Mouse (Mus musculus): ENCODE results near the gene Mbnl2. TPM values are rescaled to one million over a fixed set of nuclear protein-coding genes. Genes with fewer than 3 reads are reported as not detected.

Gene Mbnl2
- polyA plus RNA-seq, 1 experiment = 41.7 TPM

- whole genome bisulfite sequencing = 92% methylated on average over 4 of the region's 4 CpGs
- Histone ChIP-seq H3K27ac (ENCODE audit: insufficient read depth, low read depth, low read length) (no peak overlapping the region), H3K36me3 (ENCODE audit: control insufficient read depth, insufficient read depth, low read length) (peaks cover 10% of the 10 kb centered on the region), H3K4me1 (ENCODE audit: control insufficient read depth, insufficient read depth, insufficient read length, low read length) (peaks cover 2% of the 10 kb centered on the region; the same call in 1 of the 2 replicates), H3K4me3 (ENCODE audit: low read depth, low read length) (no peak overlapping the region), H3K27me3 (ENCODE audit: control insufficient read depth, insufficient read depth, low read length) (no peaks in the 10 kb centered on the region)
- TF ChIP-seq POLR2A (IDR thresholded peaks at IDR 0.05; ENCODE audit: low read depth, low read length) = no peak
- no peak for TF ChIP-seq CTCF (IDR thresholded peaks at IDR 0.05; ENCODE audit: extremely low read depth, insufficient read length, insufficient replicate concordance, low read depth, low read length)
Observed at GRCm38 (mm10) chr14:120349332-120349731, 73.9 kb downstream of the Mbnl2 start.

- 66% methylated on average over 14 of the region's 14 CpGs for WGBS
- no peak for TF ChIP-seq CTCF (IDR thresholded peaks at IDR 0.05; ENCODE audit: extremely low read depth, insufficient read length, insufficient replicate concordance, low read depth, low read length)
- TF ChIP-seq POLR2A (IDR thresholded peaks at IDR 0.05; ENCODE audit: low read depth, low read length) = no peak
- Histone ChIP-seq H3K27ac (ENCODE audit: insufficient read depth, low read depth, low read length) (no peak overlapping the region), H3K4me1 (ENCODE audit: control insufficient read depth, insufficient read depth, insufficient read length, low read length) (peaks cover 7% of the 10 kb centered on the region), H3K4me3 (ENCODE audit: low read depth, low read length) (no peak overlapping the region), H3K27me3 (ENCODE audit: control insufficient read depth, insufficient read depth, low read length) (no peaks in the 10 kb centered on the region), H3K36me3 (ENCODE audit: control insufficient read depth, insufficient read depth, low read length) (peaks cover 7% of the 10 kb centered on the region)
Observed at GRCm38 (mm10) chr14:120352136-120352843, 76.8 kb downstream of the Mbnl2 start.

GRCm38 (mm10) chr14:120353211-120353610, 77.7 kb downstream of the Mbnl2 start:
- H3K36me3 ChIP-seq (ENCODE audit: control insufficient read depth, insufficient read depth, low read length) = peaks cover 5% of the 10 kb centered on the region
- no peak overlapping the region for H3K4me3 ChIP-seq (ENCODE audit: low read depth, low read length)
- WGBS = 69% methylated on average over 11 of the region's 11 CpGs
- H3K27ac ChIP-seq (ENCODE audit: insufficient read depth, low read depth, low read length) = no peak overlapping the region
- H3K27me3 ChIP-seq (ENCODE audit: control insufficient read depth, insufficient read depth, low read length) = no peaks in the 10 kb centered on the region
- TF ChIP-seq CTCF (IDR thresholded peaks at IDR 0.05; ENCODE audit: extremely low read depth, insufficient read length, insufficient replicate concordance, low read depth, low read length) = no peak
- no peak for TF ChIP-seq POLR2A (IDR thresholded peaks at IDR 0.05; ENCODE audit: low read depth, low read length)
- peaks cover 7% of the 10 kb centered on the region for H3K4me1 ChIP-seq (ENCODE audit: control insufficient read depth, insufficient read depth, insufficient read length, low read length)

- TF ChIP-seq CTCF (IDR thresholded peaks at IDR 0.05; ENCODE audit: extremely low read depth, insufficient read length, insufficient replicate concordance, low read depth, low read length) (no peak), POLR2A (IDR thresholded peaks at IDR 0.05; ENCODE audit: low read depth, low read length) (no peak)
- H3K27me3 ChIP-seq (ENCODE audit: control insufficient read depth, insufficient read depth, low read length) = no peaks in the 10 kb centered on the region
- no peak overlapping the region for H3K27ac ChIP-seq (ENCODE audit: insufficient read depth, low read depth, low read length)
- peaks cover 7% of the 10 kb centered on the region for H3K4me1 ChIP-seq (ENCODE audit: control insufficient read depth, insufficient read depth, insufficient read length, low read length)
- 50% methylated on average over 6 of the region's 6 CpGs for WGBS
- 0 out of 2 replicates have a peak, but pooled peaks cover 3% of the 10 kb centered on the region for H3K36me3 ChIP-seq (ENCODE audit: control insufficient read depth, insufficient read depth, low read length)
- H3K4me3 ChIP-seq (ENCODE audit: low read depth, low read length) = no peak overlapping the region
Observed at GRCm38 (mm10) chr14:120354595-120354994, 79.1 kb downstream of the Mbnl2 start.

- 11% methylated on average over 14 of the region's 14 CpGs for WGBS
- TF ChIP-seq POLR2A (IDR thresholded peaks at IDR 0.05; ENCODE audit: low read depth, low read length) (no peak), CTCF (IDR thresholded peaks at IDR 0.05; ENCODE audit: extremely low read depth, insufficient read length, insufficient replicate concordance, low read depth, low read length) (no peak)
- Histone ChIP-seq H3K4me3 (ENCODE audit: low read depth, low read length) (no peak overlapping the region), H3K36me3 (ENCODE audit: control insufficient read depth, insufficient read depth, low read length) (0 out of 2 replicates have a peak, but pooled peaks cover 3% of the 10 kb centered on the region), H3K27me3 (ENCODE audit: control insufficient read depth, insufficient read depth, low read length) (no peaks in the 10 kb centered on the region), H3K4me1 (ENCODE audit: control insufficient read depth, insufficient read depth, insufficient read length, low read length) (peaks cover 7% of the 10 kb centered on the region), H3K27ac (ENCODE audit: insufficient read depth, low read depth, low read length) (0 out of 2 replicates have a peak overlapping the region, but pooled peaks have one; percentile 1)
Observed at GRCm38 (mm10) chr14:120355040-120355741, 79.7 kb downstream of the Mbnl2 start.

- WGBS = 80% methylated on average over 10 of the region's 10 CpGs
- no peak overlapping the region for H3K27ac ChIP-seq (ENCODE audit: insufficient read depth, low read depth, low read length)
- no peak for TF ChIP-seq POLR2A (IDR thresholded peaks at IDR 0.05; ENCODE audit: low read depth, low read length)
- no peak for TF ChIP-seq CTCF (IDR thresholded peaks at IDR 0.05; ENCODE audit: extremely low read depth, insufficient read length, insufficient replicate concordance, low read depth, low read length)
- H3K4me3 ChIP-seq (ENCODE audit: low read depth, low read length) = no peak overlapping the region
- peaks cover 7% of the 10 kb centered on the region for H3K4me1 ChIP-seq (ENCODE audit: control insufficient read depth, insufficient read depth, insufficient read length, low read length)
- H3K36me3 ChIP-seq (ENCODE audit: control insufficient read depth, insufficient read depth, low read length) = 0 out of 2 replicates have a peak, but pooled peaks cover 3% of the 10 kb centered on the region
- no peaks in the 10 kb centered on the region for H3K27me3 ChIP-seq (ENCODE audit: control insufficient read depth, insufficient read depth, low read length)
Observed at GRCm38 (mm10) chr14:120355742-120356440, 80.4 kb downstream of the Mbnl2 start.

Data from small intestine, adult 2 months (tissue).